Mouse (Mus musculus) hindbrain, embryonic 10.5 days (tissue): Measurements from ENCODE around the gene Ccdc138. TPM values are rescaled to one million over a fixed set of nuclear protein-coding genes. Genes with fewer than 3 reads are reported as not detected.

Experiments
- DNase-seq: peaks from one replicate; pipeline ENCODE4 v3.0.0-alpha.2; 2017; ENCODE audit warnings: low spot score
- H3K27ac ChIP-seq: fragments of 300-500 bp; sonication (generic); 2 replicates; pipeline ENCODE4 v1.5.1; 2016; ENCODE audit warnings: mild to moderate bottlenecking, moderate library complexity
- H3K27me3 ChIP-seq: fragments of 300-500 bp; sonication (generic); 2 replicates; pipeline ENCODE4 v1.6.1; 2016; ENCODE audit warnings: mild to moderate bottlenecking; ENCODE audit not compliant: poor library complexity, insufficient read depth, severe bottlenecking
- H3K36me3 ChIP-seq: fragments of 300-500 bp; sonication (generic); 2 replicates; pipeline ENCODE4 v1.6.1; 2016; ENCODE audit warnings: mild to moderate bottlenecking, moderate library complexity
- H3K4me1 ChIP-seq: fragments of 300-500 bp; sonication (generic); replicated peaks from 2 replicates; pipeline ENCODE4 v1.6.1; 2016; ENCODE audit warnings: mild to moderate bottlenecking
- H3K4me3 ChIP-seq: fragments of 300-500 bp; sonication (generic); 2 replicates; pipeline ENCODE4 v1.5.1; 2016; ENCODE audit warnings: mild to moderate bottlenecking, moderate library complexity
- H3K9me3 ChIP-seq: fragments of 300-500 bp; sonication (generic); 2 replicates; pipeline ENCODE4 v1.6.1; 2016; ENCODE audit warnings: mild to moderate bottlenecking, moderate library complexity
- WGBS: fragments of 180-500 bp; shearing (Covaris S2); methylation state at CpG from one replicate; pipeline ENCODE4 v1.1.7; 2016; 5-methylcytosine and 5-hydroxymethylcytosine counted together
- polyA plus RNA-seq: library from polyadenylated mRNA; unstranded; fragments of >200 nt; fragmentation: Nextera tagmentation; extraction: Ambion mirVana; gene quantifications from 2 replicates; pipeline ENCODE4 v1.2.1, GENCODE M21; 2016

Gene Ccdc138
- polyA plus RNA-seq, 1 experiment from 2014 or later = 12.6 TPM

DNA sequence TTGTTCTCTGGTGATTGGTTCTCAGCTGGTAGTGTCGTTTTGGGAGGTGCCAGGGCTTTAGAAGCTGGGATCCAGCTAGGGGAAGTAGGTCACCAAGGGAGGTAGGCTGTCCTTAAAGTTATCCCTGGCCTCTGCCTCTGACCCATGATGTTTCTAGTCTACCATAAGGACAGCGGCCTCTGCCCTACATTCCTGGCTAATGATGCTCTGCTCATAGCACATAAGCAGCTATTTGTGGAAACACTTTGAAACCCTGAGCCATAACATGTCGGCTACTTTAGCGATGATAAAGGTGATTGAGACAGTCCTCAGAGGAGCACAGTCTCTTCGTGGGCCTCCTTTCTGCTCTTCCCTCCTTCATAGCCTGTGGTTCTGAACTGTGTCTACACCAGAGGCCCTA is 98.1 kb downstream of the Ccdc138 start:
- H3K4me1 ChIP-seq = peaks cover 2% of the 10 kb centered on the region
- no peak overlapping the region for H3K27ac ChIP-seq
- H3K27me3 ChIP-seq = no peaks in the 10 kb centered on the region
- H3K4me3 ChIP-seq = no peak overlapping the region
- 70% methylated on average over 5 of the region's 5 CpGs for WGBS
- H3K9me3 ChIP-seq = peaks cover 7% of the 10 kb centered on the region; the same call in 1 of the 2 replicates
- DNase-seq = no peak
- no peaks in the 10 kb centered on the region for H3K36me3 ChIP-seq

DNA sequence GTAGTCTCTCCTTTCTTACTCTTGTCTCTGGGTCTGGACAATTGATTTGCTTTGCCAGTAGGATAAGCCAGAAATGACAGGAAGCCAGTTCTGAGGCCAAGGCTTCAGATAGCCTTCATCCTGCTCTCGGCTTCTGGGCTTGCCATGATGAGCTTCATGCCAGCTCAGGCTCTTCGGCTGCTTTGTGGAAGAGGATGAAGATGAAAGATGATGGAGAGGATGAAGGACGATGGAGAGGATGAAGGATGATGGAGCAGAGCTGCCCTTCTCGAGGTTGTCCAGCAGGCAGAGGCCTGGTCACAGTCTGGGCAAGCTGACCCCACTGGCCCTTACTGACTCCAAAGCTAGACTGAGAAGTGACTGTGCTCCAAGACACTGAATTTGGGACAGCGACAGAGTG is 102.4 kb downstream of the Ccdc138 start:
- no peak for DNase-seq
- Histone ChIP-seq H3K9me3 (no peaks in the 10 kb centered on the region), H3K27ac (no peak overlapping the region), H3K36me3 (no peaks in the 10 kb centered on the region), H3K27me3 (no peaks in the 10 kb centered on the region), H3K4me3 (no peak overlapping the region), H3K4me1 (peaks cover 15% of the 10 kb centered on the region)
- 87% methylated on average over 5 of the region's 5 CpGs for WGBS

DNA sequence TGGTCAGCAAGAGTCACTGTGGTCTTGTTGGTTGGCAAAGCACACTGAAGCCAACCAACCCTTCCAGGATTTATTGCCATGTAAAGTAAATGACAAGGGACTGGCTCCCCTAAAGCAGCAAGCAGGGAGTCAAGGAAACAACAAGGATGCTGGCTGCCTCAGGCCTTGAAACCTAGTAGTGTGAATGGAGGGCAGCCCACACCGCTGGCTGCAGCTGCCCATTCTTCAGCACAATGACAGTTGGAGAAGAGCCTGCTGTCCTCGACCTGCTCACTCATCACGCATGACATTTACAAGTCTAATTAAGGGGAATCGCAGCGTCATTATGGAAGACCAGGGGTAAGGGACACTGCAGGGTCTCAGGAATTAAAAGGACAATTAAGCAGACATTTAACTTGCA is 103.2 kb downstream of the Ccdc138 start:
- Histone ChIP-seq H3K36me3 (no peaks in the 10 kb centered on the region), H3K27ac (no peak overlapping the region; the same call in 1 of the 2 replicates), H3K4me3 (no peak overlapping the region), H3K9me3 (no peaks in the 10 kb centered on the region), H3K4me1 (peaks cover 15% of the 10 kb centered on the region), H3K27me3 (no peaks in the 10 kb centered on the region)
- WGBS = 9% methylated on average over 5 of the region's 5 CpGs
- DNase-seq = peak; percentile 14

DNA sequence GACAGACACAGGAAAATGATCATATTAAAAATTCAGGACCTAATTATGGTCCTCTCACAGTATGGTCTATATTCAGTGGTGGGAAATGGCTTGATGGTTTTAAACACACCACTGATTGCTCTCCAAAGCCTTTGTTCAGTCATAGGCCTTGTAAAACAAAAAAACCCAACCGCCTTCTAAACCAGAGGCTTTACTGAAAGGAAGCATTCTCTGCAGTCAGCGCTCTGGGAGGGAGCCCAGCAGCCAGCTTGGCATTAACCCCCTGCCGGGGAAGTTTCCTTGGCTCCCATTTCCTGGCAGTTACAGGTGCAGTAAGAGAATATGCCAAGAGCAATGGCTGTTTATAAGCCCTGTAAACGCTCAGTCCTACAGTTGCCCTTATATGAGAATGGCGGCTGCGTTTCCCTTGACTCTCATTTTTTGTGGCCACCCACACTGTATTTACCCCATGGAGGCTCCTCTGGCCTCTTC is 103.7 kb downstream of the Ccdc138 start:
- Histone ChIP-seq H3K36me3 (no peaks in the 10 kb centered on the region), H3K27me3 (no peaks in the 10 kb centered on the region), H3K27ac (peak overlapping the region; percentile 3; the same call in 1 of the 2 replicates), H3K9me3 (no peaks in the 10 kb centered on the region), H3K4me3 (no peak overlapping the region), H3K4me1 (peaks cover 15% of the 10 kb centered on the region)
- WGBS = 29% methylated on average over 6 of the region's 6 CpGs
- no peak for DNase-seq

DNA sequence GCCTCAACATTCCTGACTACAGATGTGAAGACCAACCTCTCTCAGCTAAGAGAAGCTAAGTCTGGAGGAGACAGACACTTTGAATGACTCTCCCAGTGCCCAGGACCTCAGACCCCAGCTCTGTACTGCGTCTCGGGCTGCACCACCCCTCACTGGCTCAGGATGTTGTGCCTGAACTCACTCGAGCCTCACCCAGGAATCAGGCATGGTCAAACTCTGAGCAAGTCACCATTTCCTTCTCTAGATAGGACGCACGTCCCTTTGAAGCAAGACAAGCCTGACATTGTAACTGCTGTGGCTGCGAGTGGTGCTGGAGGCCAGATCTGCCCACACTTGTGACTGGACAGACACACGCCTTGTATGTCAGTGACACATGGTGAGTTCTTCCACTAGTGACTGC is 104.2 kb downstream of the Ccdc138 start:
- DNase-seq = no peak
- Histone ChIP-seq H3K36me3 (no peaks in the 10 kb centered on the region), H3K27ac (peak overlapping the region; percentile 3; the same call in 1 of the 2 replicates), H3K27me3 (no peaks in the 10 kb centered on the region), H3K9me3 (no peaks in the 10 kb centered on the region), H3K4me3 (no peak overlapping the region), H3K4me1 (peaks cover 15% of the 10 kb centered on the region)
- 79% methylated on average over 7 of the region's 7 CpGs for WGBS

DNA sequence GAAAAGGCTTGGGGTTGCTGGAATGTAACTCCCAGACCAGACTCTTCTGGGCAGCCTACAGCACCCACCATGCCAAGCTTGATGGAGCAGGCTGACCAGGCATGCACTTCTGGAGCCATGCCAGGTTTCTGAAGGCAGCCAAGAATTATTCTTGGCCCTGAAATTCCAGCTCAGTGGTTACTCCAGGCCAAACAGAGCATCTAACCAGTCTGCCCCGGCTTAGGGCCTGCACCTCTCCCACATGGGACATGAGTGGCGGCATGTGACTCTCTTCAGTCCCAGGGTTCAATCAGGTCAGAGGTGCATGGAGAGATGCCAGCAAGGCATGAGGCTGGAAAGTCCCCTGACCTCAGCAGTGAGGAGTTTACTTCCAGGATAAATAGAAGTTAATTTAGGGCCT is 107.0 kb downstream of the Ccdc138 start:
- H3K36me3 ChIP-seq = no peaks in the 10 kb centered on the region
- H3K4me3 ChIP-seq = no peak overlapping the region
- H3K4me1 ChIP-seq = peaks cover 15% of the 10 kb centered on the region
- no peaks in the 10 kb centered on the region for H3K9me3 ChIP-seq
- H3K27ac ChIP-seq = no peak overlapping the region
- no peaks in the 10 kb centered on the region for H3K27me3 ChIP-seq
- WGBS = 83% methylated on average over 2 of the region's 2 CpGs
- no peak for DNase-seq

DNA sequence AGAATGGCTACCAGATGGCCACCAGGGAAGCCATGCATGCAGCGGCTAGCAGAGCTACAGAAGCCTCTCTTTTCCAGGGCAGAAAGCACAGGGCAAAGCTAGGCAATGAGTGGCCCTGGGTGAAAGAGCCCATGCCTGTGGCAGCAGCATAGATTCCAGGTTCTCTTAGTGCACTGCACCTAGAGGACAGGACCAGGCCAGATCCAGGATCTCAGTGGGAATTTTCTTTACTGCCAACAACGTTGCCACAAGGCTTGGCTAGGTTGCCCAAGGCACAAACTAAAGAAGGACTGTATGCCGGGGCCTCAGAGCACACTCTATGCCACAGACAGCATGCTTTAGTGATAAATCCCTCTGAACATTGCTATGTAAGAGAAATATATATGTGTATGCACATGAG is 108.6 kb downstream of the Ccdc138 start:
- no peaks in the 10 kb centered on the region for H3K9me3 ChIP-seq
- no peak overlapping the region for H3K4me3 ChIP-seq
- H3K4me1 ChIP-seq = peaks cover 8% of the 10 kb centered on the region
- H3K27ac ChIP-seq = no peak overlapping the region
- WGBS = 81% methylated on average over 3 of the region's 3 CpGs
- no peaks in the 10 kb centered on the region for H3K27me3 ChIP-seq
- no peaks in the 10 kb centered on the region for H3K36me3 ChIP-seq
- no peak for DNase-seq

DNA sequence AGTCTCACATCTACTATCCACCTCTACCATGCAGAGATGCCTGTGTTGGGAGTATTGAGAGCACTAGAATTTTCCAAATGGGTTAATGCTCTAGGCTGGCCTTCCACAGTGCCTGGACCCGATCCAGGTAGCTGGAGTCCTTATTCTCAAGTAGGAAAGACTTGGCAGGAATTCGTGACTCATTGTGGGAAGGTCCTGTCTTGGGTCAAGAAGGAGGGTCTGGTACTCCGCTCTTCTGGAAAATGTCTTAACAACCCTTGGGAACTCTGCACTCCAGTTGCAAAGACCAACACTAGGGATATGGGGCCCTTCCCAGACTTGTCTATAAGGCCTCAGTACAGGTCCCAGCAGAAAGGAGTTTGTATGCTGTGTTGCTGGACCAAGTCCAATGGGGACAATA is 111.1 kb downstream of the Ccdc138 start:
- Histone ChIP-seq H3K27me3 (no peaks in the 10 kb centered on the region), H3K9me3 (no peaks in the 10 kb centered on the region), H3K27ac (no peak overlapping the region), H3K4me3 (no peak overlapping the region), H3K4me1 (no peaks in the 10 kb centered on the region), H3K36me3 (no peaks in the 10 kb centered on the region)
- DNase-seq = no peak
- WGBS = 85% methylated on average over 3 of the region's 3 CpGs

DNA sequence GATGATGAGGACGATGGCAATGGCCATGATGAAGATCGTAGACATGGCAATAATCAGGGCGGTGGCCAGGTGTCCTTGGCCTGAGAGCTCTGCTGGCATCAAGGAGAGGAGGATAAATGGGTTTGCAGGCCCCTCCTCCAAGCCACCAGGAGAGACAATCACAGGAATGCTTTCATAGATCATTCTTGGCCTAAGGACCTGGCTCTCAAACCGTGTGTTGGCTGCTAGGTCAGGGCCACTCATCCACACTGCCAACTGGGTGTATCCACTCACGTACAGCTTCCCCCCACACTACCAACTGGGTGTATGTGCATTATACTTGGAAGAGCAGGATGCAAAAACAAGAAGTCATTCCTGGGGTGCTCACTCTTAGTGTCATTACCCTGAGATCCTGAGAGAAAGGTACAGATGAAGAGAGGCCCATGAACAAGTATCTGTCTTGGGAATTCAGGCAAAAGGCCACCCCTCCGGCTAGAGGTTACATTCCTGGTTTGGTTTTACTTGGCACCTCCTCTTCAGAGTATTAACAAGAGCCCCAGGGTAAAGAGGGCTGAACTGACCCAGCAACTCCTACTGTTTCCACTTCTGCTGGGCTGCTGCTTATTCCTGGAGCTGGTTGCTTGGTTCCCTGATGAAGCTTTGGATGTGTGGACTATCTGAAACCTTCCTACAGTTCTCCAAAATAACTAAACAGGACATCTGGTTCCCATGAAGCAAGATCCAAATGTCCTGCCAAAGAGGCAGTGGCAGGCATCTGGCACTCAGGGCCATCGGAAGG is 112.9 kb downstream of the Ccdc138 start:
- no peak for DNase-seq
- WGBS = 91% methylated on average over 7 of the region's 7 CpGs
- Histone ChIP-seq H3K4me1 (no peaks in the 10 kb centered on the region), H3K36me3 (no peaks in the 10 kb centered on the region), H3K27me3 (no peaks in the 10 kb centered on the region), H3K27ac (no peak overlapping the region), H3K4me3 (no peak overlapping the region), H3K9me3 (no peaks in the 10 kb centered on the region)

DNA sequence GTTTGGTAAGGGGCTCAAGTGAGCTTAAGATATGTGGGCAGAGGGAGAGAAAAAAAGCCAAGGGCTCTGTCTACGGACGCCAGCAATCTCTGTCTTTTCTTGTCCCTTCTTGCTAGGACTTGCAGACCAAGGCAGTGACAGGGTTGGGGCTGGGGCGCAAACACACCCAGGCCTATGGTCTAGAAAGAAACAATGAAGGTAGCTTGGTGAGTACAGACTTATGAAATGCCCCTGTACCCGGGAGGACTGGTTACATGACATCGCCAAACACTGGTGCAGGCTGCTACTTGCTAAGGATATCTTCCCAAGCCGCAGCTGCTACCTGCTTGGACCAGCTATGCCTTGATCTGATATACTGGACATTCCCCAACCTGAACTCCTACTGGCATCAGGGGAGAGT is 116.9 kb downstream of the Ccdc138 start:
- Histone ChIP-seq H3K27ac (no peak overlapping the region), H3K4me3 (no peak overlapping the region)

DNA sequence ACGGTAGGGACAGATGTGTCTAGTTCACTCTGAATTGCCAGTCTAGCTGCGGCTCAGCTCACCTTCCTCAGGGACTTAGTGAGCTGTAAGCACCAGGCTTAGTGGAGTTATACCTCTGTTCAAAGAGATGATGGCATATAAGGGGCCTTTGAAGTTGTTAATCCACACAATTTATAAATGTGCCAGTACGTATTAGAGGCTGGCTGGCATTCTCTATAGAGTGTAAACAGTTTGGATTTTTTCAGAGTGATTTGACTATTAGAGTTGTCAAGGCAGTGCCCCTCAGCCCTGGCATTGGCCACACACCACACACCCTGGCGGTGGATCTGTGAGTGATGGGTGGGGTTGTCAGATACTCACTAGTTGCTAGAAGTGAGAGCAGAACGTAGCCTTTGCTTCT is 118.8 kb downstream of the Ccdc138 start:
- DNase-seq = no peak
- Histone ChIP-seq H3K4me3 (no peak overlapping the region), H3K4me1 (no peaks in the 10 kb centered on the region; the same call in 1 of the 2 replicates), H3K9me3 (no peaks in the 10 kb centered on the region), H3K36me3 (no peaks in the 10 kb centered on the region), H3K27ac (no peak overlapping the region), H3K27me3 (no peaks in the 10 kb centered on the region)
- WGBS = 89% methylated on average over 5 of the region's 5 CpGs

More for the DNA sequence above, 116.9 kb downstream of the Ccdc138 start:
- no peaks in the 10 kb centered on the region for H3K36me3 ChIP-seq
- 92% methylated on average over 6 of the region's 6 CpGs for WGBS
- no peaks in the 10 kb centered on the region; the same call in 1 of the 2 replicates for H3K4me1 ChIP-seq
- no peaks in the 10 kb centered on the region for H3K27me3 ChIP-seq
- no peak for DNase-seq
- H3K9me3 ChIP-seq = no peaks in the 10 kb centered on the region

DNA sequence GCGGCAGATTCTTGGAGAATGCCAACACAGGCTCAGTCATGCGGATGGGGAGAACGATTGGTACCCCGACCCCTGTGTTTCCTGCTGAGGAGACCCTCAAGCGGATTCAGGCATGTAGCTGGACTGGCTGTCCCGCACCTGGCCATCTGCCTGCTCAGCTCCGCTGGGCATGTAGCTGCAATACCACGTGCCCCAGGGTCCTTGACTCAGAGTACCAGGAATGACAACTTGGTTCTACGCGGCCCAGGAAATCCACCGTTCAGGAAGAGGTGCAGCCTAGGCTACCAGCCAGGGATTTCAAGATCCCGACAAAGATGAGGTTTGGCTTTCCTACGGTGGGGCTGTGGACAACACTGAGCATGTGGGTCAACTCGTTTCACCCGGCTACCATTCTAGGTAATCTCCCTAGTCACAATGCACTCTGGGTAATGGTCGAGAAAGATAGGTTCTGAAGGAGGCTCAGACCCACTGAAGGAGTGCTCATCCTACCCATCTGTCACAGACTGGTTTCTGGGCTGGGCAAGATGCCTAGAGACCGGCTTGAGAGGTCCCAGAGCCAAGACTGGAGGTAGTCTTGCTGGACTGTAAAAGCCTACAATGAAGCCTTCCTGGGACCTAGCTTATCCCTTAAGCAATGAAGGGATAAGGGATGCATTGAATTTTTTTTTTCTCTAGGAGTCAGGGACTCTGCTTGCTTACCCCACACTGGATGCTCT is 120.9 kb downstream of the Ccdc138 start:
- DNase-seq = no peak
- Histone ChIP-seq H3K27ac (no peak overlapping the region), H3K9me3 (no peaks in the 10 kb centered on the region), H3K4me3 (no peak overlapping the region), H3K36me3 (no peaks in the 10 kb centered on the region), H3K27me3 (no peaks in the 10 kb centered on the region), H3K4me1 (no peaks in the 10 kb centered on the region; the same call in 1 of the 2 replicates)
- WGBS = 92% methylated on average over 17 of the region's 17 CpGs

DNA sequence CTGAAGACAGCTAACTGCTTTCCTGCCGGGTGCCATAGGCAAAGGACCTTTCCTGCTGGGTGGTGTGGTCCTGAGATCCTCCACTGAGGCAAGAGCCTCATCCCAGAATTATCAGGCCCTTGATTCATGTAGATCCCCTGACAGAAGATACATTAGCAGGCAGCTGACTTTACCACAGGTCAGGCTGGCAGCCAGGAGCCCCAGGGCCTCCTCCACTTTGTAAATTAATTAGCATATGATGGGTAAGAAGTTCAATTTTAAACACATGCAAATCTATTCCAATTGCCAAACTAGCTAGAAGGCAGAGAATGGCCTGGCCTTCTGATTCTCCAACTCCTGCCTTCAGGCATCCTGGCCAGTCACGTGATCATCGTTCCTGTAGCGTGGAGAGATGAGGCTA is 121.5 kb downstream of the Ccdc138 start:
- no peak for DNase-seq
- H3K4me3 ChIP-seq = no peak overlapping the region
- H3K4me1 ChIP-seq = no peaks in the 10 kb centered on the region; the same call in 1 of the 2 replicates
- no peaks in the 10 kb centered on the region for H3K27me3 ChIP-seq
- 83% methylated on average over 4 of the region's 4 CpGs for whole genome bisulfite sequencing
- no peaks in the 10 kb centered on the region for H3K9me3 ChIP-seq
- no peaks in the 10 kb centered on the region for H3K36me3 ChIP-seq
- no peak overlapping the region for H3K27ac ChIP-seq
